ENCODE assay signal across 8 mouse cellular contexts in genomic region chr13:23526312-23526711, GRCm38 (mm10). TPM values are rescaled to one million over a fixed set of nuclear protein-coding genes. Genes with fewer than 3 reads are reported as not detected.
DNase-seq lines count a peak whose midpoint lies in the region; ATAC-seq lines count a peak whose summit lies in the region.

No protein-coding gene starts in this region.

- ATAC-seq in inflammation-experienced regulatory T-cells, adult 6 months = peak; percentile 25

- peak; percentile 90 to 99 for DNase-seq in adrenal gland, adult (ENCODE audit: inconsistent age in 2 of 2, low spot score in 1 of 2)
- DNase-seq in embryo, embryonic 10.5 days (ENCODE audit: low spot score) = peak; percentile 98
- peak; percentile 87 for DNase-seq in gastrocnemius, postnatal 10 days
- DNase-seq in left cerebral cortex, adult 8-10 months (ENCODE audit: low spot score in 2 of 2) = peak; percentile 80 to 99
- peak; percentile 93 for DNase-seq in retina, postnatal 7 days (ENCODE audit: low read depth, low spot score)
- DNase-seq in urinary bladder, adult 2 months (ENCODE audit: low spot score) = peak; percentile 86

- no peaks in the 10 kb centered on the region for H3K36me3 ChIP-seq in macrophage (ENCODE audit: inconsistent target)

- peak overlapping the region; percentile 27 for H3K4me3 ChIP-seq in macrophage (ENCODE audit: inconsistent target)

- WGBS in macrophage (ENCODE audit: missing documents) = 1% methylated on average over 15 of the region's 17 CpGs

- H3K27ac ChIP-seq in macrophage = no peak overlapping the region

- H3K79me2 ChIP-seq in macrophage (ENCODE audit: inconsistent target) = no peaks in the 10 kb centered on the region

RNA-seq across cellular contexts. Expression of gene Hist1h4h, which starts 4.5 kb away (rescaled TPM):
- total RNA-seq in gastrocnemius, postnatal 10 days (2021) = 100 to 1,000 TPM; 473 to 507 TPM
- polyA plus RNA-seq in inflammation-experienced regulatory T-cells, adult 6 months (2017; shearing (Covaris generic)) = 1 to 10 TPM; 3.9 to 8.3 (median 7.0) TPM
- total RNA-seq in left cerebral cortex, adult 8-10 months (2022) = 100 to 1,000 TPM; 263 to 358 (median 294) TPM
- total RNA-seq in macrophage (2018; cell fraction: chromatin; rRNA removed) = 10 to 100 TPM in 17 of 26 experiments, 1 to 10 TPM in 7, not detected in 2; 2.5 to 65.3 (median 15.5) TPM
- 100 to 1,000 TPM in 8 of 26 experiments, 10 to 100 TPM in 18; 16.2 to 226 (median 79.6) TPM for total RNA-seq in macrophage (2018; cell fraction: cytosol; rRNA removed)
- 100 to 1,000 TPM in 1 of 26 experiments, 10 to 100 TPM in 22, 1 to 10 TPM in 3; 3.2 to 104 (median 26.4) TPM for total RNA-seq in macrophage (2018; cell fraction: nucleus; rRNA removed)
- 1.0 to 1.9 TPM in 2 of 3 replicates, not detected in the other for polyA plus RNA-seq in macrophage (2018)
- 27.8 and 30.5 TPM in 2 replicates for polyA plus RNA-seq in urinary bladder, adult 2 months (2012; rRNA removed)

RNA-seq across cellular contexts. Expression of gene Hist1h2af, which starts 7.4 kb away (rescaled TPM):
- total RNA-seq in gastrocnemius, postnatal 10 days (2021) = 100 to 1,000 TPM; 189 to 190 TPM
- polyA plus RNA-seq in inflammation-experienced regulatory T-cells, adult 6 months (2017; shearing (Covaris generic)) = not detected
- 10 to 100 TPM in 1 of 4 experiments, 1 to 10 TPM in 2, not detected in 1; 1.7 to 10.6 (median 3.0) TPM for total RNA-seq in left cerebral cortex, adult 8-10 months (2022)
- 10 to 100 TPM in 2 of 26 experiments, 1 to 10 TPM in 5, not detected in 19; 3.1 to 25.0 (median 5.3) TPM for total RNA-seq in macrophage (2018; cell fraction: chromatin; rRNA removed)
- total RNA-seq in macrophage (2018; cell fraction: cytosol; rRNA removed) = 10 to 100 TPM in 15 of 26 experiments, 1 to 10 TPM in 11; 2.6 to 50.6 (median 16.0) TPM
- 10 to 100 TPM in 1 of 26 experiments, 1 to 10 TPM in 14, not detected in 11; 2.4 to 22.9 (median 4.9) TPM for total RNA-seq in macrophage (2018; cell fraction: nucleus; rRNA removed)
- not detected in 3 replicates for polyA plus RNA-seq in macrophage (2018)
- polyA plus RNA-seq in urinary bladder, adult 2 months (2012; rRNA removed) = 1.3 and 5.2 TPM in 2 replicates

RNA-seq across cellular contexts. Expression of gene Hist1h3g, which starts 8.9 kb away (rescaled TPM):
- total RNA-seq in gastrocnemius, postnatal 10 days (2021) = 10 to 100 TPM; 58.4 to 59.9 TPM
- polyA plus RNA-seq in inflammation-experienced regulatory T-cells, adult 6 months (2017; shearing (Covaris generic)) = 1 to 10 TPM in 1 of 3 experiments, not detected in 2; 1.5 TPM
- 1 to 10 TPM; 3.7 to 6.0 (median 4.2) TPM for total RNA-seq in left cerebral cortex, adult 8-10 months (2022)
- 1 to 10 TPM in 3 of 26 experiments, not detected in 23; 2.6 to 6.9 (median 3.0) TPM for total RNA-seq in macrophage (2018; cell fraction: chromatin; rRNA removed)
- 10 to 100 TPM in 3 of 26 experiments, 1 to 10 TPM in 21, under 1 TPM in 2; 0.91 to 17.1 (median 3.1) TPM for total RNA-seq in macrophage (2018; cell fraction: cytosol; rRNA removed)
- total RNA-seq in macrophage (2018; cell fraction: nucleus; rRNA removed) = 1 to 10 TPM in 3 of 26 experiments, not detected in 23; 2.4 to 9.1 (median 2.4) TPM
- polyA plus RNA-seq in macrophage (2018) = not detected in 3 replicates
- 0.40 and 0.90 TPM in 2 replicates for polyA plus RNA-seq in urinary bladder, adult 2 months (2012; rRNA removed)

RNA-seq across cellular contexts. Expression of gene Hist1h2bh, which starts 16.9 kb away (rescaled TPM):
- 10 to 100 TPM; 11.8 to 13.3 TPM for total RNA-seq in gastrocnemius, postnatal 10 days (2021)
- under 1 TPM in 2 of 3 experiments, not detected in 1; 0.38 to 0.89 TPM for polyA plus RNA-seq in inflammation-experienced regulatory T-cells, adult 6 months (2017; shearing (Covaris generic))
- total RNA-seq in left cerebral cortex, adult 8-10 months (2022) = 1 to 10 TPM in 2 of 4 experiments, under 1 TPM in 2; 0.84 to 1.6 (median 0.98) TPM
- 1 to 10 TPM in 1 of 26 experiments, under 1 TPM in 7, not detected in 18; 0.51 to 1.7 (median 0.67) TPM for total RNA-seq in macrophage (2018; cell fraction: chromatin; rRNA removed)
- 1 to 10 TPM in 22 of 26 experiments, under 1 TPM in 4; 0.50 to 6.2 (median 1.7) TPM for total RNA-seq in macrophage (2018; cell fraction: cytosol; rRNA removed)
- total RNA-seq in macrophage (2018; cell fraction: nucleus; rRNA removed) = 1 to 10 TPM in 3 of 26 experiments, under 1 TPM in 10, not detected in 13; 0.24 to 2.9 (median 0.72) TPM
- polyA plus RNA-seq in macrophage (2018) = 0.09 to 0.34 TPM (median 0.15 TPM) in 3 replicates
- polyA plus RNA-seq in urinary bladder, adult 2 months (2012; rRNA removed) = 0.60 and 0.69 TPM in 2 replicates

RNA-seq across cellular contexts. Expression of gene Hist1h3f, which starts 17.5 kb away (rescaled TPM):
- 10 to 100 TPM; 53.8 to 66.7 TPM for total RNA-seq in gastrocnemius, postnatal 10 days (2021)
- 1 to 10 TPM in 1 of 3 experiments, under 1 TPM in 2; 0.73 to 1.5 (median 0.74) TPM for polyA plus RNA-seq in inflammation-experienced regulatory T-cells, adult 6 months (2017; shearing (Covaris generic))
- total RNA-seq in left cerebral cortex, adult 8-10 months (2022) = 10 to 100 TPM; 15.3 to 21.8 (median 16.6) TPM
- total RNA-seq in macrophage (2018; cell fraction: chromatin; rRNA removed) = 1 to 10 TPM in 12 of 26 experiments, under 1 TPM in 3, not detected in 11; 0.66 to 8.1 (median 1.7) TPM
- total RNA-seq in macrophage (2018; cell fraction: cytosol; rRNA removed) = 10 to 100 TPM in 8 of 26 experiments, 1 to 10 TPM in 17, under 1 TPM in 1; 0.94 to 20.0 (median 7.1) TPM
- 1 to 10 TPM in 13 of 26 experiments, under 1 TPM in 7, not detected in 6; 0.48 to 6.5 (median 1.5) TPM for total RNA-seq in macrophage (2018; cell fraction: nucleus; rRNA removed)
- not detected in 3 replicates for polyA plus RNA-seq in macrophage (2018)
- polyA plus RNA-seq in urinary bladder, adult 2 months (2012; rRNA removed) = 0.44 and 0.78 TPM in 2 replicates
